Mouse (Mus musculus) olfactory bulb, adult 2 months (tissue): ENCODE measurements around the gene Rgmb.

Source experiments
- CTCF ChIP-seq: fragments of 200-500 bp; IDR thresholded peaks from 2 replicates; pipeline ENCODE4 v1.5.1; 2012; ENCODE audit warnings: low read depth, mild to moderate bottlenecking, low read length, moderate library complexity; ENCODE audit not compliant: insufficient read depth
- POLR2A ChIP-seq: fragments of 200-500 bp; IDR thresholded peaks from 2 replicates; pipeline ENCODE4 v1.6.1; 2012; ENCODE audit warnings: mild to moderate bottlenecking, low read depth, low read length, moderate library complexity; ENCODE audit not compliant: insufficient read depth

GRCm38 (mm10) chr17:15826444-15826909 lies 4.4 kb downstream of the Rgmb start:
- TF ChIP-seq CTCF: no peak
- peak; percentile 89 for TF ChIP-seq POLR2A
